Mouse (Mus musculus): Measurements from ENCODE around the gene 1190007I07Rik. TPM values are rescaled to one million over a fixed set of nuclear protein-coding genes. Genes with fewer than 3 reads are reported as not detected.
A peak's percentile ranks its signal among the peaks of the same experiment; 100 is the strongest.
"Not testable (repeated sequence)": the region's sequence is repeated elsewhere in the genome, so short reads cannot be mapped to it uniquely, and the experiment has no call there.

The 1190007I07Rik gene
- total RNA-seq, 4 experiments from 2014 or later = 24.7 to 33.5 (median 30.4) TPM

DNA sequence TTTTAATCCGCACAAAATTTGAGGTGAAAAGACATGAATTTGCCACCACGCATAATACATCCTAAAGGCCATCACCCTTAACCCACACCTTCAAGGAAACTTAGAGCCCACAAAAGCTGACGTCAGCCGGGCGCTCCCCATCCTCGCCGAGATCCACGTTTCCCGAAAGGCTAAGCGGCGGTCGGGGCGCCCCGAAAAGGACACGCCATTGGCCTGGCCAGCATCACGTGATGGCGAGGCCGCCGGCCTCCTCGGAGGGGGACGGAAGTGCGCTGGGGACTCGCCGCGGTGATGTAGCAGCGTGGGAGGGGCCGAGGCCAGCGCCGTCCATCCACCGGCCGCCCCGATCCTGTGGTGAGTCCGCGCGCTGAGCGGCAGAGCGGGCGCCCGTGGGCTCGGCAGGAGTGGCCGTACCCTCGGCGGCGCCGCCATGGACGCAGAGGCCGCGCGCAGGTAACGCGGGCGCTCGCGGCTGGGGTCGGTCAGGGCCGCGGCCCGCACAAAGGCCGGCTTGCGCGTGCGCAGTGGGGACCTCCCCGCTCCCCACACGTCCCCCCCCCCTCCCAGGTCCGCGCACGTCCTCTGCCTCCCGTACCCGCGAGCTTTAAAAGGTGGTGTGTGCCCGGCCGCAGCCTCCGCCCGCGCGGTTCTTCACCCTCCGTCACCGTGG, 6.7 kb upstream of the 1190007I07Rik start, which contains the start of gene Tdg:
TSS of gene Tdg (plus strand) at position 243 of the 670 bp plus-strand sequence.
- peak; percentile 78 to 86 for DNase-seq (ENCODE audit: low spot score in 2 of 2)

DNA sequence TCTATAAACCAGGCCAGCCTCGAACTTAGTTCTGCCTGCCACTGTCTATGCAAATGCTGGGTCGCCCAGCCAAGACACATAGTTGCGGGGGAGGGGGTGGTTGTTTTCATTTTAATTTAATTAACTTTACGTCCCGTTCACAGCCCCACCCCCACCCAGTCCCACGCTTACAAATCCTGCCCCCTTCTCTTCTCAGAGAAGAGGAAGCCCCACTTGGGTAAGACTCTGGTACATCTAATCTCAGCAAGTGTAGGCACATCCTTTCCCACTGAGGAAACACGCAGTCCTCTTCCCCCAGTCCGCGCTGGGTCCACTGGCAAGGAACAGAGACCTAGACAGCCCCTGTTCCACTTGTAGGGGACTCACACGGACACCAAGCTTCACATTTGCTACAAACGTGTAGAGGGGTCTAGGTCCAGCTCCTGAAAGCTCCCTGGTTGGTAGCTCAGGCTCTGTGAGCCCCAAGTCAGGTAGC, 6.1 kb upstream of the 1190007I07Rik start:
- DNase-seq (ENCODE audit: low spot score in 2 of 2) = peak; percentile 5 to 8

DNA sequence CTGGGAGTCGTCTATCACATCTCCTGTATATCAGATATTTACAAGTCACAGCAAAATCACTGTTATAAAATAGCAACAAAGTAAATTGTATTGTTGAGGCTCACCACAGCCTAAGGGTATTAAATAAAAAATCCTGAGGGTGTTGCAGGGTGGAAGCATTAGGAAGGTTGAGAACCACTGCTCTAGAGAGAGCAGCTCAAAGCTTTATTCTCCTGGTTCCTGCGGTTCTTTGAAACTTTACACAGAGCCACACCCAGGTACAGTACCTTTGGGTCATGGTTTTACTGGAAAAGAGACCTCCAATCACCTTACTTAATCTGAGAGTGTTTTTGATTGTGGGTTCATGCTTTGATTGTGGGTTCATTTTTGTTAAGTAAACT, 515 bp upstream of the 1190007I07Rik start:
- not testable (repeated sequence) for DNase-seq (ENCODE audit: low spot score in 2 of 2)

DNA sequence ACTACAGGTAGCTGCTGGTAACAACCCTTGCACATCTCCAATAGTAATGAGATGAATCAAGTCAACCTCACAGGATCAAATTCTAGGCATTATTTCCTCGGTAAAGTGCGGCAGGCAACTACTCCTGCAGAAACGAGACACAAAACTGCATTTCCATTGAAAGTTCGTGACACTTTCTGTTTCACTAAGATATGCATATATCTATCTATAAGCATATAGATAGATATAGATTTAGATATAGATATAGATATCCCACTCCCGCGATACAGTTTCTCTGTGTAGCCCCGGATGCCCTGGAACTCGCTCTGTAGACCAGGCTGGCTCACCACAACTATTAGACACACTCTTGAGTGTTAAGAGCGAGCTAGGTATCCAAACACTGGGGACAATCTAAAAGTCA, 793 bp downstream of the 1190007I07Rik start:
- no peak for DNase-seq (ENCODE audit: low spot score in 2 of 2)

DNA sequence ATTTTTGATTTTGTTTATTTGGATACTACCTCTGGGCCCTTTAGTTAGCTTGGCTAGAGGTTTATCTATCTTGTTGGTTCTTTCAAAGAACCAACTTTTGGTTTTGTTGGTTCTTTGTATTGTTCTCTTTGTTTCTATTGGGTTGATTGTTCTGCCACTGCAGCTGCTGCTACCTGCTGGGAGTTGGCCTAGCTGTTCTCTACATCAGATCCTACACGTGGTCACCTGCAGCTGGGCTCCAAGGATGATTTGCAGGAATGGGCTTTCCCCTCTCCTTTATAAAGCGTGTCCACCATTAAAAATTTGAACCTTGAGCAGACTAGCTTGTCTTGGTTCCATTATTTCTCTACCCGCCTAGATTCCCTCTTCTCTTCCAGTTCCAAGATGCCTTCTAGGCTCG, 28.6 kb downstream of the 1190007I07Rik start:
- not testable (repeated sequence) for DNase-seq (ENCODE audit: low spot score in 2 of 2)

DNA sequence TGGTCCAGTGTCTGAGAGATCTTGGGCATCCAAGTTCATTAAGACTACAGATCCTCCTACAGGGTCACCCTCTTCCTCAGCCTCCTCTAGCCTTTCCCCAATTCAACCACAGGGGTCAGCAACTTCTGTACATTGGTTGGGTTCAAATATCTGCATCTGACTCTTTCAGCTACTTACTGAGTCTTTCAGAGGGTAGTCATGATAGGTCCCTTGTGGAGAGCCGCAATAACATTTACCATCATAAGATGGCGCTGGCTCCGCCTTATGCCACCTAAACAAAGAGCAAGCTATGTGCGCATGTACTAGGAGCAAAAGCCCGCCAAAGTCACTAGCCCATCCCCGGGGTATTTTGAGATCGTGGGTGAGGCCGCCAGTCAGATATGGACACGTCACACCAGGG, 33.4 kb downstream of the 1190007I07Rik start:
- not testable (repeated sequence) for DNase-seq (ENCODE audit: low spot score in 2 of 2)

DNA sequence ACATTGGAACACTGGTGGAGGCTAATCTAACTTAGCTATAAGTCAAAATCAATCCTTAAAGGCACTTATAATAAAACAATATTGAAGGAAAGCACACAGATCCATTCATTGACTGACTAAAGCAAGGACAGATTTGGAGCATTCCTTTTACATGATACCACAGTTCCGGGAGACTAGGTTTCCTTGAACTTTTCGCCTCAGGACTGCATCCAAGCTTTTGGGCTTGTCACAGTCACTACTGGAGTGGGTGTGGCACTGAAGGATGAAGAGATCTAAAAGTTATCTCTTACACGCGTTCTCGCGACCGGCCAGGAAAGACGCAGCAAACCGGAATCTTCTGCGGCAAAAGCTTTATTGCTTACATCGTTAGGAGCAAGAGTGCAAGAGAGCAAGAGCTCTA, 51.9 kb downstream of the 1190007I07Rik start:
- DNase-seq (ENCODE audit: low spot score in 2 of 2) = not testable (repeated sequence)

Other genes starting within 250 kb of the 1190007I07Rik start
- not detected for gene Gm1553, start 130.6 kb downstream of the 1190007I07Rik start, total RNA-seq (2022)
- gene Tdg, start 6.6 kb upstream of the 1190007I07Rik start, total RNA-seq (2022) = 10 to 100 TPM in 3 of 4 experiments, 1 to 10 TPM in 1; 9.7 to 15.1 (median 11.9) TPM
- gene Glt8d2, start 67.4 kb upstream of the 1190007I07Rik start, total RNA-seq (2022) = 1 to 10 TPM; 1.1 to 2.7 (median 1.6) TPM
- 10 to 100 TPM; 25.4 to 33.2 (median 29.1) TPM for gene Hcfc2, start 72.9 kb upstream of the 1190007I07Rik start, total RNA-seq (2022)
- 10 to 100 TPM; 31.3 to 42.5 (median 39.8) TPM for gene Nfyb, start 140.9 kb upstream of the 1190007I07Rik start, total RNA-seq (2022)
- gene Txnrd1, start 210.7 kb upstream of the 1190007I07Rik start, total RNA-seq (2022) = 10 to 100 TPM; 56.7 to 79.1 (median 63.5) TPM
- gene Eid3, start 243.4 kb upstream of the 1190007I07Rik start, total RNA-seq (2022) = 1 to 10 TPM in 2 of 4 experiments, under 1 TPM in 2; 0.63 to 1.1 (median 1.0) TPM